Mouse (Mus musculus): ENCODE measurements around the gene Ppp1r14a.

GRCm38 (mm10) chr7:29284523-29284922 lies 4.6 kb upstream of the Ppp1r14a start:
- TF ChIP-seq CTCF (IDR thresholded peaks at IDR 0.05; ENCODE audit: borderline replicate concordance, extremely low read depth, insufficient read depth, insufficient read length) = no peak
- TF ChIP-seq POLR2A (IDR thresholded peaks at IDR 0.05; ENCODE audit: borderline replicate concordance, extremely low read depth, insufficient read depth, insufficient read length, poor library complexity, severe bottlenecking) = no peak
